Comparison of ENCODE assay signal across 20 mouse cellular contexts in the genomic region with DNA sequence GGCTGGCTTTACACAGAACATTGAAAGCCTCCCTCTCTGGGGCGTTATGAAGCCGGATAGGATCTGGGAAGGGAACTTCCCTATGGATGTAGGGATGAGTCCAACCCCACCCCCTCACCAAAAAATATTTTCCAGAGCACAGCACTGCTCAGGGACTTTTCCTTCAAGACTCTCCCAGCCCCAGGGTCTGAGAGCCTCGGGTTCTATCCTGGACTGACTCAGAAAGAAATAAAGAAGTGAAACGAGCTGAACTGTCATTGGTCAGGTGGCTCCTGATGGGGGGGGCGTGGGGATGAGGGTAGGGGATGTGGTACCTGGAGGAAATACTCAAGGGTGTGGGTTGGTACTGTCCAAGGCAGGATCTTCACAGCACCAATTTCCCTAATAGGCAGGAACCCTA.
A peak's percentile ranks its signal among the peaks of the same experiment; 100 is the strongest.
DNase-seq lines count a peak whose midpoint lies in the region; ATAC-seq lines count a peak whose summit lies in the region.
"Had no signal": no experiment of that assay in that cellular context is flagged by ENCODE, and none has a peak within 500 bp of the region (broad histone marks: within the 10 kb centered on the region; RNA-seq: fewer than 3 reads in every experiment).

No protein-coding gene starts in this region.

- WGBS in heart, embryonic 12.5 days = 67% methylated on average over 5 of the region's 5 CpGs
- 39% methylated on average over 5 of the region's 5 CpGs for WGBS in liver, embryonic 15.5 days (ENCODE audit: insufficient replicate concordance)
- WGBS in intestine, embryonic 15.5 days = 63% methylated on average over 5 of the region's 5 CpGs

- H3K4me3 ChIP-seq in heart, embryonic 12.5 days = no peak overlapping the region
- 0 out of 2 replicates have a peak overlapping the region, but pooled peaks have one; percentile 6 for H3K4me3 ChIP-seq in liver, embryonic 15.5 days (replicated peaks)
- no peak overlapping the region for H3K4me3 ChIP-seq in intestine, embryonic 15.5 days (replicated peaks)
- H3K4me3 ChIP-seq: forebrain, embryonic 10.5 days had no signal

- no peaks in the 10 kb centered on the region for H3K9me3 ChIP-seq in heart, embryonic 12.5 days (replicated peaks)
- H3K9me3 ChIP-seq in liver, embryonic 15.5 days (replicated peaks) = no peaks in the 10 kb centered on the region
- no peaks in the 10 kb centered on the region for H3K9me3 ChIP-seq in intestine, embryonic 15.5 days
- H3K9me3 ChIP-seq: forebrain, embryonic 10.5 days; G1E had no signal

- H3K36me3 ChIP-seq in heart, embryonic 12.5 days = no peaks in the 10 kb centered on the region
- H3K36me3 ChIP-seq in liver, embryonic 15.5 days (replicated peaks) = no peaks in the 10 kb centered on the region
- H3K36me3 ChIP-seq in splenic B cell, adult 2 months (ENCODE audit: control insufficient read depth, insufficient read depth, low read length, poor library complexity, severe bottlenecking) = peaks cover 2% of the 10 kb centered on the region
- no peaks in the 10 kb centered on the region for H3K36me3 ChIP-seq in intestine, embryonic 15.5 days
- H3K36me3 ChIP-seq: G1E had no signal

- no peaks in the 10 kb centered on the region for H3K27me3 ChIP-seq in heart, embryonic 12.5 days (replicated peaks)
- no peaks in the 10 kb centered on the region for H3K27me3 ChIP-seq in liver, embryonic 15.5 days
- no peaks in the 10 kb centered on the region for H3K27me3 ChIP-seq in splenic B cell, adult 2 months (ENCODE audit: control insufficient read depth, insufficient read depth, low read length, poor library complexity, severe bottlenecking)
- no peaks in the 10 kb centered on the region for H3K27me3 ChIP-seq in intestine, embryonic 15.5 days (replicated peaks)

- H3K4me2 ChIP-seq in heart, embryonic 12.5 days = no peak overlapping the region
- H3K4me2 ChIP-seq in liver, embryonic 15.5 days = peak overlapping the region; percentile 31
- H3K4me2 ChIP-seq in intestine, embryonic 15.5 days (replicated peaks) = no peak overlapping the region
- H3K4me2 ChIP-seq: hindbrain, embryonic 14.5 days had no signal

- intact Hi-C loops in heart, postnatal 10 days (cut with DNase I) = no loop called here

- peak overlapping the region; percentile 24 for H3K27ac ChIP-seq in heart, embryonic 12.5 days (ENCODE audit: poor library complexity, severe bottlenecking)
- 0 out of 2 replicates have a peak overlapping the region, but pooled peaks have one; percentile 30 for H3K27ac ChIP-seq in liver, embryonic 15.5 days (replicated peaks)
- no peak overlapping the region for H3K27ac ChIP-seq in intestine, embryonic 15.5 days
- H3K27ac ChIP-seq: hindbrain, embryonic 14.5 days had no signal

- DNase-seq in heart, postnatal 10 days = no peak
- DNase-seq in spleen, adult 18-20 months = peak; percentile 54 to 55
- DNase-seq in spleen, postnatal 14 days (ENCODE audit: low spot score in 2 of 2) = no peak
- DNase-seq in splenic B cell, adult 2 months (ENCODE audit: low read depth, low spot score) = peak; percentile 82
- no peak for DNase-seq in urinary bladder, postnatal 14 days (ENCODE audit: low spot score)
- DNase-seq: adrenal gland, adult 2 months; cerebellum, adult 8-10 months; kidney, adult 2 months; kidney, postnatal 25 days; left cerebral cortex, postnatal 4 days; lung, adult 2 months; lung, postnatal 4 days; thymus, postnatal 36 days had no signal

- ATAC-seq in heart, embryonic 12.5 days (ENCODE audit: insufficient number of reproducible peaks, low FRiP score) = no peak
- no peak for ATAC-seq in liver, embryonic 15.5 days (ENCODE audit: insufficient read depth)
- ATAC-seq in intestine, embryonic 15.5 days = no peak
- ATAC-seq: midbrain, embryonic 16.5 days had no signal

- peaks cover 67% of the 10 kb centered on the region for H3K4me1 ChIP-seq in heart, embryonic 12.5 days (replicated peaks)
- peaks cover 35% of the 10 kb centered on the region for H3K4me1 ChIP-seq in liver, embryonic 15.5 days (replicated peaks)
- H3K4me1 ChIP-seq in intestine, embryonic 15.5 days (replicated peaks) = peaks cover 2% of the 10 kb centered on the region; the same call in 1 of the 2 replicates

- H3K9ac ChIP-seq in heart, embryonic 12.5 days = no peak overlapping the region
- H3K9ac ChIP-seq in liver, embryonic 15.5 days = no peak overlapping the region
- H3K9ac ChIP-seq in intestine, embryonic 15.5 days = no peak overlapping the region
- H3K9ac ChIP-seq: hindbrain, embryonic 14.5 days had no signal

Comparison
In these comparisons a context has a peak if more than half of its experiments do, and no peak if none do; other contexts are left out.
1. DNase-seq: peak in spleen, adult 18-20 months (2 of 2) and splenic B cell, adult 2 months (single experiment); none in heart, postnatal 10 days (0 of 2), spleen, postnatal 14 days (0 of 2) and urinary bladder, postnatal 14 days (single experiment).